Mouse (Mus musculus) cortical plate, adult 2 months (tissue): Measurements from ENCODE around the gene Kcmf1.

Experiments
- CTCF ChIP-seq: fragments of 200-500 bp; IDR thresholded peaks from 2 replicates; pipeline ENCODE4 v1.5.1; 2011; ENCODE audit warnings: mild to moderate bottlenecking, control low read depth, low read length; ENCODE audit not compliant: insufficient read depth; ENCODE audit errors: extremely low read depth
- POLR2A ChIP-seq: fragments of 200-500 bp; IDR thresholded peaks from 2 replicates; pipeline ENCODE4 v1.6.1; 2011; ENCODE audit warnings: mild to moderate bottlenecking, low read length, control low read depth; ENCODE audit not compliant: insufficient read depth; ENCODE audit errors: extremely low read depth

DNA sequence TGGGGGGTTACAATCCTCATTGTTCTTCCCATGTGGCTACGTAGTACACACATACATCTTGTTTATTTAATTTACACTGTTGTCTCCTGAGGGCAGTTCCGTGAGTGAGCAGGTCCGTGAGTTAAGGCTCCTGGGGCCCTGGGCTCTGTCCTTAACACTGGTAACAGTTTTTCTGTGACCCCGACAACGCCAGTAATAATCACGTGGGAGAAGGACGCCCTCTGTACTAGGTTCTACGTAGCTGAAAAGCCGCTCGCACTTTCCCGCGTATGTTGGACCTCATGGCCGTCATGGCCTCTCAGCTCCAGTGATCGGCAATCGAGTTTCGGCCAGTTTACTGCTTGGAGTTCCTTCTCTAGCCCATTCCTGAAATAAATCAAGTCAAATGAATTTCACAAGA, 104.3 kb downstream of the Kcmf1 start:
- TF ChIP-seq POLR2A (no peak), CTCF (no peak)
